Mouse (Mus musculus) inflammation-experienced regulatory T-cells, adult 6 months (primary cell): Measurements from ENCODE around the gene Aff3. TPM values are rescaled to one million over a fixed set of nuclear protein-coding genes. Genes with fewer than 3 reads are reported as not detected.

Experiments used
- ATAC-seq: one replicate; pipeline ENCODE4 v1.8.0; 2017
- polyA plus RNA-seq, 3 experiments: library from polyadenylated mRNA; unstranded; fragments of 100-300 nt; shearing (Covaris generic); gene quantifications; one replicate each; pipeline ENCODE4 v1.2.1; 2017

Gene Aff3
- polyA plus RNA-seq, 3 experiments from 2014 or later, result 4.1 to 16.7 (median 15.5) TPM

DNA sequence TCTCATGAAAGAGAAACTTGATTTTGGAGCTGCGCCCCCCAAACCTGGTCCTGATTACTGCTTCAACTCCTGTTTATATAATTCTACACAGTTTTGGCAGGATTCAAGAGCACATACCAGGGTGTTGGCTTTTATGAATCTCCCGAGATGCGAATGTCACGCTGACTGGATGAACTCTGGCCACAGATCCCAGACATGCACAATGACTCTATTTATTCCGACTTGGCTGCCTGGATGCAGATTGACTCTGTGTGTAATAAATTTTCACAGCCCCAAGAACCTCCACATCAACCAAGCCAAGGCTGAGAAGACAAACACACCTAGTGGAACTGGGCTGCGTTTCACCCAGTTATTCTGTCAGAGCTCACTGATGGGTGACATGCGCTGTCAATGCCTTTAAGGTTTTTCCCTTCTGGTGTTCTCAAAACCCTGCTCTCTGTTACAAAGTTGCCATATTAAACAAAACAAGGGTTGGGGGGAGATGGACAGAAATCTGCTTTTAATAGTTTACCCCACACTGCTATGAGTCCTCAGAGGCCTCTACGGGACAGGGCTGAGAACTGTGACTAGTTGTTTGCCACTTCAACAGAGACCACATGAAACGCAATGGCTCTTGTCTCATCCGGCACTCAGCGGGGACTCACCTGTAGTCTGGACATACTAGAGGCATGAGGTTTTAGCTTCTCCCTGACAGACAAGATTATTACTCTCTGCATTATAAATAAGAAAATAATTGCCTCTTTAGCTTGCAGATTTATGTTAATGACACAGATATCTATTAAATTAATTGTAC, 402.2 kb downstream of the Aff3 start:
- ATAC-seq, result no peak

DNA sequence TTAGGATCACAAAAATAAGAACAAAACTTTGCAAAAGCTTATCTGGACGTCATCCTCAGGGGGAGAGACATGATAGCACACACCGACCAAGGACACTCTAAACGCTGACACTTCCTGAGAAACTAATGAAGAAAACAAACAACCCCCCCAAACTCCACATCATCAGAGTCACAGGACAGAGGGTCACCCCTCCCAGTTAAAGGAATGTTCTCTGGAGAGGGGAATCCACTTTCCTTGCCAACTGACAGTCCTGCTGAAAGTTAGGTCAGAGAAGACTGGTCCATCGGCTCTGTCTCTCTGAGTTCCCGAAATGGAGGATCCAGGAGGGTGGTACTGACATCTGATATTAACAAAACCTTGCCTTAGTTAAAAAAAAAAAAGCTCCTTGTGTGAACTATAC, 403.7 kb downstream of the Aff3 start:
- no peak for ATAC-seq

DNA sequence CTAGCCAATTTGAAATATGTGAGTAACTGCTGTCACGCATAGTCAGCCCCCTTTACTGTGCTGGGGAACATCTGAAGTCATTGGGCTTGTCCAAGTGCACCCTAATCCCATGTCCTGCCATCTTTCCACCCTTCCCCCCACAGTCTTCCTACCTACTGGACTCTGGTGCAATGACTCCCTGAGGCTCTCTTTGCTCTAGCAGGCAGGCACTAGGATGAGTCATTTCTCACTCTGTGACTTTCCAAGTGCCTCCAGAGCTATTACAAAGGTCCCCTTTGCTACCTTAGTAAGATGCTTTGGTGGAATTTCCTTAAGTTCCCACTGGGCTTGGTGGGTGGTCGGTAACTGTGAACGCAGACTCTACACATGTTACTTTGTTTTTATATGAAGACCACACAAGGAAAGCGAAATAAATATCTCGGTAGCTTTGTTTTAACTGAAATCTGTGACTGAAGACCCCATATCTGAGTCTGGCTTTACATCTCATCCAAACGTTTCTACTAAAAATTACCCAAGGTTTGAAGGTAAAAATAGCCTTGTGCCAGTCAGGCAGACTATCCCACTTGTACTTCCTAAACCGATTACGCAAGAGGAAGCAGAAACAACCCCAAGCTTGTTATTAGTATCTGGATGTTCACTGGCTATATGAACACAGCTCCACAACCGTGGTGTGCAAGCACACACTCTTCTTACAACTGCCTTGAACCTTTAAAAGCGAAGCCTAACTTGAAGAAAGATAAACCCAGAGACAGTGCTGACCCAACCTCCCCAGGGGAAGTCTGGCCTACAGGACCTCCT, 405.0 kb downstream of the Aff3 start:
- ATAC-seq, result no peak

DNA sequence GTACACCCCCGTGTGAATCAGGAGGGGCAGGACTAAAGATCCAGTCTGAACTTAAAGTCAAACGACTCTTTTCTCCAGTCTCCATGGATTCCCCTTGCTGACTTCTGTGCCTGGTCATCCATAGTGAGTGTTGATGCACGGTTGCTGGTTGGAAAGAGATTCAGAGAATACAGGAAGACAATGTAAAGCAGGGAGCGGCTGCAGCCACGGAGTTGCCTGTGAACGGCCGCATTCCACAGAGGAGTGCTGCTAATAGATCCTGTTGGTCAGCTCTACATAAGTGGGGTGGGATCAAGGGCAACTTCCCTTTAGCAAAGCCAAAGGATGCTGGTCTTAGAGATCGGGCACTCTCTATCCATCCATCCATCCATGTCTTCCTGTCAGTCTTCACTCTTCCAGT, 410.3 kb downstream of the Aff3 start:
- no peak for ATAC-seq

DNA sequence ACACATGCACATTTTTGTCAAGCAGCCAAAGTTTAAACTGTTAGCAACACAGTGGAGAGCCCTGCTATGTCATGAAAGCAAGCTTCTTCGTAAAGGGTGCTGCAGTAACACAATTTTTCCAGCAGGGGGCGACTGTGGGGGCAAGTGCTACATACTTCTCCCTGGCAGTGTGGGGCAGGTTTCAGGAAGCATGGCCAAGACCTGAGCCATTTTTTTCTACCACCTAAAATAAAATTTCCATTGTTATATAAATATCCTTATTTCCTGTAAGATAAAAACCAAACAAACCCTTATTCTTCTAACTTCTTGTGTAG, 412.0 kb downstream of the Aff3 start:
- ATAC-seq, result no peak

DNA sequence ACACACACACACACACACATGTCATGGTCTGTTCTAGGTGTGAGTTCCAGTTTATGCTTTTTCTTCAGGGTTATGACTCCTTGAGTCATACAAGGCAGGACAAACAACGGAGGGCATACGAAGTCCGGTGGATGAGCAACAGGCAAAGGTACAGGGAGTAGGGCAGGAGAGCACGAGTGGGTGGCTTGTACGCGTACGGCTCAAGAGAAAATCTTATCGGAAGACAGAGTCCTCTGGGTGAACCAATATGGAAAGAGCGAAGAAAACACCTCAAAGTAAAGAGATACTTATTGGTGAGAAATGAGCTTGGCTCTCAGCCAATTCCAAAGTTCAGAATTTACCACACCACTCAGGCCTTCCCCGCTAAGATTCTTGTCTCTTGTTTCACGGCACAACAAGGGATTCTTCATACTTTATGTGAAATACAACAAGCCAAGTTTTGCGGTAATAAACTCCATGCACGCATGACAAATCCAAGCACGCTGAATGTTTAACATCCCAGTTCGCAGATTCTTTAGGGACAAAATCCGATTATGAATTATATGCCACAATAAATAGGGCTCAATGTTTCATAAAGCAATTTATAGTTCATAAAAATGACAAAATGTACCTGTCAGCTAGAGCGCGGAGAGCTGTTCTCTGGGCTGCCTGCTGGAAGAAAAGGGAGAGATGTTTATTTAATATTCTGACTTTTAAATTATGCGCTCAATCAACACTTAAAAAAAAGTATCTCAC, 412.6 kb downstream of the Aff3 start:
- ATAC-seq, result no peak

DNA sequence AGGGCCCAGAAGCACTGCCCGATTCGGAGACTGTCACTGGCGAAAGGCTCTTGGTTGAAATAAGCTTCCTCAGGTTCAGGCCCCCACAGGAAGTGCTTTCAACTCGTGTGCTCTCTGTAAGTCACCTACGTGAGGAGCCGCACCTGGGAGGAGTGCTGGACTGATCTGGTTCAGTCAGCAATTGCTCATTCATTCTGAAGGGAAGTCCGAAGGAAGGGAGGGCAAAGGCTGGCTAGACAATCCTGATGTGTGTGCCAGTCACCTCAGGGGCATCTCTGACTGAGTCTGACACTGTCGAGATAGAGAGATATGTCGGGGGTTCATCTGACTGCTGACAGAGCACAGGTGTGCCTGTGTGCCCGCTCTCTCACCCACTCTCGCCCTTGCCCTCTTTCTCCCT, 413.3 kb downstream of the Aff3 start:
- ATAC-seq, result no peak

DNA sequence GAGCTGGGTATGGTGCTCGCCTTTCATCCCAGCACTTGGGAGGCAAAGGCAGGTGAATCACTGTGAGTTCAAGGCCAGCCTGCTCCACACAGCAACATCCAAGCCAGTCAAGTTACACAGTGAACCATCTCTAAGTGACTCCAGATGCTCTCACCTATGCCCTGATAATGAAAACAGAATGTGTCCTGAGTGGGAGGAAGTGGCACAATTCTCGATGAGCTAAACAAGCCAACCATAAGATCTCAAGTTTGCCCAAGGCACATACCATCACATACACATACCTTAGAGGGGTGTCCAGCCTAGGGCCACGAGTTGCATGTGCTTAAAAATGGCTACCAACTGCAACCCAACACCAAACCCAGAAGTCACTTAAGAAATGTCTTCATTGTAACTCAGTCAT, 414.5 kb downstream of the Aff3 start:
- ATAC-seq, result no peak

DNA sequence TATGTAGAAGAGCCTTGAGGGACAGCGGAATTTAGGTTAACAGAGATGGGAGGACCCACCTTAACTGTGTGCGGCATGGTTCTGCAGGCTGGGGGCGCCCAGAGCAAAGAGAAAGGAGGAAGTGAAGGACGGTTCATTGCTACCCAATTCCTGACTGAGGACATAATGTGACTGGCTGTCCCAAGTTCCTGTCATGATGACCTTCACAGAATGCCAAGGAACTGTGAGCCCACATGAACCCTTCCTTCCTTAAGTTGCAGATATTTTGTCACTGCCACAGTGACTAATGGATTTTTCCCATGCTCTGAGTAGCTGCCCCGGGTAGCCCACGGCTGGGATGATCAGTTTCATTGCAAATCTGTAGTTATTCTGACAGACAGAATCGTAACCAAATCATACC, 415.2 kb downstream of the Aff3 start:
- no peak for ATAC-seq

DNA sequence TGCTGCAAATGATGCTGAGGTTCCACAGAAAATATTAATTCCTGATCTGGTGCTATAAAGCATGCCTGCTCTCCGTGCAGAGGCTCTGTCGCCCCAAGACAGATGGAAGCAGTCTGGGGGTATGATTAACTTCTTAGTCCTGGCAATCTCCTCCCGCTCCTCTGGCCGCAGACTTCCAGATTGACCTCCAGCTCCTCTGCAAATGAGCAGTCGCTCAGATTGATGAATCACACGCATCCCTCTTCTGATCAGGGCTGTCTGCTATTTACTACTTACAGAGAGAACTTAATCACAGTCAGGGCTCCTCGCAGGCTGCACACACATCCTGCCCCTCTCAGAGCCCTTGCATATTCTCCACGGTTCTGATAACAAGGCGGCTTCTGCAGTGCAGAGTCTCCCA, 416.7 kb downstream of the Aff3 start:
- no peak for ATAC-seq

DNA sequence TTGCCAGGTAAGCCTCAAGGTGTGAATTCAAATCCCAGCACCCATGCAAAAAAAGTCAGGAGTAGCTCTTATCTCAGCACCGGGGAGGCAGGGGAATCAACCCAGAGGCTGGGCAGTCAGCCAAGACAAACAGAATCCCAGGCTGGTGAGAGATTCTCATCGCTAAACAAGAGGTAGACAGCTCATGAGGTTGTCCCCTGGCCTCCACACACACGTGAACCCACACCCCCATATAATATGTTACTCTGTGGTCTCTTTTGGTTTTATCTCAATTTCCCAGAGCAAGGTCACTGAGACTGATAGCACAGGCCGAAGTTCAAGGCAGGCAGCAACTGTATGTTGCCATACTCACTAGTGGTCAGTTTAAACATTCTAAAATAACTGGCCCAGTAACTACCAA, 422.2 kb downstream of the Aff3 start:
- no peak for ATAC-seq

DNA sequence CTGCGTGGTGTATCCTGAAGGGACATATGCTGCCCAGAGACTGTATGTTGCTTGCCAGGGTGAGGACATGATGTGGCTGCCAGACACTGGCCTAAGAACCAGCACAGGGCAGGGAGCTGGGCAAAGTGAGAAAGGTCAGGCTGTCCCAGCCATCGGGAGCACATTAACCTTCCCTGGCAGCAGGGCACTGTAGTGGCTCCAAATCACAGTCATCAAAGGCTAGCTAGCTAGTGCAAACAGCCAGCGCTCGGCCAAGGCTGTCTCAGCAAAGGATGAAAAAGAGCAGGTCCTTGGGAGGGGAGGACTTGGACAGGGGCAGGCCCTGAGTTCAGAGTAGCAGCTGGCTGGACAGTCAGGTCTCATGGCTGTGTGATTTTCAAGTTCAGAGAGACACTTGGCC, 423.0 kb downstream of the Aff3 start:
- ATAC-seq, result no peak

DNA sequence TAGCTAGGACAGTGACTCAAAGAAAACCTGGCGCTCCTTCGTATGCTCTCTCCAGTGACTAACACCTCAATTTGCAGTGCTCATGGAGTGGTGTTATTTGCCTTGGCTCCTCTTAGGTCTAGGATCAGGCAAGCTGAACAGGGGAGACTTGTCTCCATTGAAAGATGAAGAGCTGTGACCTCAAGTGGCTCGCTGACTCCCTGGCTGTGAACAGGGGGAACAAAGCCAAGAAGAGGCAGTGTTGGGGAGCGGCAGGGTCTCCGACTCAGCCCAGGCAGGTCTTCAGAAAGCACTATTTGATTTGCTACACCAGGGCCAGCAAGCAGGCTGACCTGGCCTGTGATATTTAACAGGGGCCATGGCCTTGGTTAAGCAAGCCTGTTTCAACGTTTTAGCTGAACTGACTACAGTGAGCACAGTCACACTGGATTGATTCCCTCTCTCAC, 423.5 kb downstream of the Aff3 start:
- ATAC-seq, result no peak

DNA sequence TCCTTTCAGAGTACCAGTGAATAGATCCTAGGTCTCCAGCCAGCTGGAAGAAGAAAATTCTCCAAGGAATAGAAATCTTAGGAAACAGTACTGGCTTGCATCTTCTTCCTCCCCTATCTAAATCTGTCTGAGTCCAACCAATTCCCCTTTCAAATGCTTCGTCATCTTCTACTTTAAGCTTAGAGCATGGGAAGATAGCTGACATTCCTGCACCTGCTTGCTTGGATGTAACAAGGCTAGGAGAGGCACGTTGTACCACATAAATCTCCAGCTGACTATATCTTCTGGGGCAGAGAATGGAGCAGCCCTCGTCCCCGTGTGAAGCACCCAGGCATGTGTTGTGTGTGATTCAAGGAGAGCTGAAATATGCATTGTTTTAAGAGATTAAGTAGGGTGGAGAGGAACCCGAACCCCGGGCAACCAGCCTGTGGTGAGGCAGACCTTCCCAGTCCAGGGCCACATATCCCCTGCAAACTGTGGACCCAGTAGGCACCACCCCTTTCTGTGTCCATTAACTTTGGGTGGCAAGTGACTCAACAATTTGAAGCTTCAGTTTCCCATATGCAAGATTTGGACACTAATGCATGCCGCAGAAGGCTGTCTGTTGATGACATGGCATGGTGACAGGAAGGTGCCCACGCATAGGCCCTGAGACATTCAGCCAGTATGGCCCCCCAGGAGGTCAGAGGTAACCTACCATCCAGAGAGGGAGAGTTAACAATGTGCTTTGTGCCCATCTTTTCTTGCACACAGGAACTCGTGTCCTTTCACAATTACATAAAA, 424.1 kb downstream of the Aff3 start:
- no peak for ATAC-seq

DNA sequence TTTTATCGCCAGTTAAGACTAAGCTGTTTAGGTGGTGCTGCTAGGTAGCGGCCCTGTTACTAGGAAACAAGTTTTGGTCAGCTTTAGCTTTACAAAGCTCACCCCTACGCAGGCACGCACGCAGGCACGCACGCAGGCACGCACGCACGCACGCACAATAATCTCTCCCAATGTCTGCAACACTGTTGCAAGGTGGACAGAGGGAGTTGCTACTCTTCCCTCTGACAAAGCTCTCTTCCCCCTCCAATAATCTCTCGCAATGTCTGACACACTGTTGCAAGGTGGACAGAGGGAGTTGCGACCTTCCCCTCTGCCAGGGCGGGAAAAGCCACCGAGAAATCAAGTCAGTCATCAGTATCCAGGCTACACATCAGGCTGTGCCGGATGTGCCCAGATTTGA, 425.2 kb downstream of the Aff3 start:
- ATAC-seq, result no peak

DNA sequence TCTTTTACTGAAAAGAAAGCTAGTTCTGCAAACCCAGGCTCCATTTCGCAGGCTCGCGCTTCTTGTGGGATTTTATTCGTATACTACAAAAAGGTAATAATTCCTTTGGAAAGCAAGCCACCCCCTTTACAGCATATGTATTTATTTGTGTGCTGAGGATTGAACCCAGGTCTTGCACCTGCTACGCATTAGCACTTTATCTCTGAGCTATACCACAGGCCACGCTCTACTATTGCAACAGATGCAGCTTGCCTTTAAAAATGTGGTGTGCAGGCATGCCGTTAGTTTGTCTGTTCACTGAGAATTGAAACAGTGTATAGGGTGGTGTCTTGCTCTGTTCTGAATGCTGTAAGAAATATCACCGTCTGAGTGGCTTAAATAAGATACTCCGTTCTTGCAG, 426.9 kb downstream of the Aff3 start:
- no peak for ATAC-seq

DNA sequence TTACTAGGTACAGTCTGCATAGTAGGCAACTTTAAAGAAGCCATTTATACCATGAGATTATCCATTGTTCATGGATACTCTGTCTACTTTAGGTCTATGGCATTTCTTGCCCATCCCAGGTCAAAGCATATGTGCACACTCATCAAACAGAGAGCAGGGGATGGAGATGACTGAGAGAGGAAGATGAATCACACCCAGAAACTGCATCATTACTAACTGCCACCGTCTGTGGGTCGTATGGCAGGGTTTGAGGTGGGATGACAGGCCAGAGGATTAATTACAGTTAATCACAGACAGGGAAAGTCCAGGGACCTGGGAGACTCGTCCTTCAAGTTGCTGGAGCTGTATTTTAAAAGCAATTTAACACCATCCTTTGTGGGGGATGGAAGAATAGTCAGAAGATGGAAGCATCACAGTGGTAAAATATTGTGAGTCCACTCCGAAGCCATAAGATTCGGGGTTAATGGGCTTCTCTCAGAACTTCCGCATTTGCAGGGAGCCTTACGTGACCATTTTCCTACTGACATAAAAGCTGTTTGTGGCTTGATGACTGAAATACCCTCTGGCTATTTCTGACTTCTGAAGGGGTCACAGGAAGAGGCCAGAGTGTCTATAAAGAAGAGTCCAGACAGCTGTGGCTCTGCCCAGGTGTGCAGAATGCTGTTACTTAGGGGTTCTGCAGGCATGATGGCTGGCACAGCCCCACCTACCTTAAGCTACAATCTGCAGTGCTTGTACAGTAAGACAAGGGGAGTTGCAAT, 427.5 kb downstream of the Aff3 start:
- no peak for ATAC-seq

DNA sequence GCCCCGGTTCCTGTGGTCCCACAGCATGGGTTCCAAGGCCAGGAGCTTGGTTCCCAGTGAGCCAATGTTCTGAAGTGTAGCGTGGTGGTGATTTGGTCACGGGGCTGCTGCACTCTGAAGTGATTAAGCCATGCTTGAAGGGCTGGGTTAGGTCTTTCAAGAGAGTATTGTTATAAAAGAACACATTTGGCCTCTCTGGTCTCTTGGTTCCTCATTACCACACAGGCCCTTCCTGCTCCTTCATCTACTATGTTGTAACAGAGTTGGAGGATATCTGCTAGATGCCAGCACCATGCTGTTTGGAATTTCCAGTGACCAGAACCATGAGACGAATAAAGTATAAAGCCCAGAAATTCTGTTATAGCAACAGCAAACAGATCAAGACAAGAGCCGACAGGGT, 431.6 kb downstream of the Aff3 start:
- no peak for ATAC-seq

DNA sequence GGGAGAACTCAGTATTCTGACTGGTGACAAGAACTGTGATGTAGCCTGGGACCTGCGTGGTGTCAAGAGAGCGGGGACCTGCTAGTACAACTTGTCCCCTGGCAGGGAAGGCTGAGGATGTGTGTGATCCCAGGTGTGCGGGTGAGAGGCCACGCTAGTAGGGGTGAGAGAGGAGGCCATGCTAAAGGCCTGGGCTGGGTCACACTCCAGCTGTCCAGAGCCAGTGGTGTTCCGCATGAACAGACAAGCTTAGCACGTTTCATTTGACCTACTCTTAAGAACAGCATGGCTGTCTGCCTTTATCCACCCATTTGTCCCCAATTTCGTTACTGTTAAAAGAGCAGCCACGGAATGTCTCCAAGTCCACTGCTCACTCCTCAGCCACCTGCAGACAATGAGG, 434.7 kb downstream of the Aff3 start:
- ATAC-seq, result no peak

DNA sequence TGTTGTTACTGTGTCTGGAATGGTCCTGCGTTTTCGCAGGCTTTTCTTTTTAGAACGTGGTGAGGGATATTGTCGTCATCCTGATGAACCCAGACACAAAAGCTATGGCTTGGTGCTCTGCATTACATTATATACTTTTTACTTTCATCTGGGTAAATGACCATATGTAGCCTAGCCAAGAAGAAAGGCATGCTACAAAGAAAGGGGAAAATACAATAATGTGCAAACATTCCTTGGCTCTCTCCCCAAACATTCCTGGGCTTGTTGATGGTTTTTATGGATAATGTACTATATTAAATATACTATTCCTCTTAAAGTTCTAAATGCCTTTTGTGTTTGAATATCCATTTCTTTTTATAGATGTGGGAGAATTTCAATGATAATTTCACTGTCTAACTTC, 435.9 kb downstream of the Aff3 start:
- no peak for ATAC-seq

DNA sequence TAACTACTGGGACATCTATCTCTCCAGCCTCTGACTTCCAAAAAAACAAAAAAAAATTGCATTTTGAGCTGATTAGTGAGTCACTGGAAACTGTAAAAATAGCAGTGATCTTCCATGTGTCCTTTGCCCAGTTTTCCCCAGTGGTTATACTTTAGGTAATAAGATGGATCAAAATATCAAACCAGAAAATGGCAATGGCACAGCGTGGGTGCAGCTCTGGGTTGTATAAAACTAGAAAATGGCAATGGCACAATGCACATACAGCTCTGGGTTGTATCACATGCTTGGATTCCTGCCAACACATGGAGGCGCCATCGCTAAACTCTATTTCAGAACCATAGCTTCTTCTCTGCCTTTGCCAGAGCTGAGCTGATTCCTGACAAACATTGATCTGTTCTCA, 439.6 kb downstream of the Aff3 start:
- no peak for ATAC-seq

DNA sequence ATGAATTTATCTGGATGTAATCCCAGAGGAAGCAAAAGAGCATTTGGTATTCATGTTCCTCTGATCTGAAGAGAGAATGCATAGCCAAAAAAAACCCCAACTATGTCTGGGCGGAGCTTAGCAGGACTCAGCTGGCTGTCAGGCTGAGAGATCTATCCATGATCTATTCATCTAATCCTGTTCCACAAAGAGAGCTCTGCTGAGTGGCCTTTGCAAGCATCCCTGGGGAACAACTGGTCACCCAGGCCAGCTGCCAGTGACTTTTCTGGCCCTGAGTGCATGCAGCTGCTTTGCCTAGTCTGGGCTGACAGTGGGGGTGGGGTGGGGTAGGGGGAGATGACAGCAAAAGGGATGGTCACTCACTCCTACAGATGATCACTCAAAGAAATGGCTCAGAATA, 442.6 kb downstream of the Aff3 start:
- ATAC-seq, result no peak
